Mouse (Mus musculus): Measurements from ENCODE around the gene Lnx1.

- no peak for TF ChIP-seq CTCF (IDR thresholded peaks at IDR 0.05)
- TF ChIP-seq POLR2A (IDR thresholded peaks at IDR 0.05; ENCODE audit: insufficient read depth, low read depth, low read length) = no peak
- TF ChIP-seq EP300 (IDR thresholded peaks at IDR 0.05; ENCODE audit: insufficient read depth, low read depth, low read length) = no peak
These were observed 90.0 kb downstream of the Lnx1 start for GRCm38 (mm10) chr5:74612713-74613112.

All from heart, adult 2 months (tissue).